Mouse (Mus musculus) embryonic fibroblast, embryonic 13.5 days (primary cell): ENCODE measurements around the gene Ttc29. TPM values are rescaled to one million over a fixed set of nuclear protein-coding genes. Genes with fewer than 3 reads are reported as not detected.

ENCODE experiments used
- H3K27ac ChIP-seq: 2 replicates; pipeline ENCODE4 v1.5.1; 2012; ENCODE audit warnings: low read length, control low read depth, inconsistent platforms; ENCODE audit not compliant: insufficient read depth
- H3K4me1 ChIP-seq: 2 replicates; pipeline ENCODE4 v1.6.1; 2011; ENCODE audit warnings: low read length; ENCODE audit not compliant: control insufficient read depth, insufficient read depth
- H3K4me3 ChIP-seq: 2 replicates; pipeline ENCODE4 v1.5.1; 2011; ENCODE audit warnings: mild to moderate bottlenecking, control low read depth, low read length; ENCODE audit not compliant: insufficient read depth
- CTCF ChIP-seq: IDR thresholded peaks from 2 replicates; pipeline ENCODE4 v1.5.1; 2011; ENCODE audit warnings: mild to moderate bottlenecking, control low read depth, low read length, moderate library complexity, borderline replicate concordance; ENCODE audit not compliant: insufficient read depth
- POLR2A ChIP-seq: IDR thresholded peaks from 2 replicates; pipeline ENCODE4 v1.6.1; 2011; ENCODE audit warnings: low read depth, mild to moderate bottlenecking, control low read depth, low read length, moderate library complexity
- polyA plus RNA-seq: library from polyadenylated mRNA; stranded (reverse); fragments of >200 nt; gene quantifications from 2 replicates; pipeline ENCODE4 v1.2.4, GENCODE M21; 2011; ENCODE audit warnings: low read depth; ENCODE audit not compliant: missing spikeins, insufficient read length

The Ttc29 gene
- polyA plus RNA-seq, 1 experiment: not detected

GRCm38 (mm10) chr8:78346131-78346621, 133.1 kb downstream of the Ttc29 start:
- TF ChIP-seq POLR2A (no peak), CTCF (no peak)
- Histone ChIP-seq H3K27ac (no peak overlapping the region), H3K4me3 (no peak overlapping the region), H3K4me1 (no peaks in the 10 kb centered on the region)

GRCm38 (mm10) chr8:78353902-78354301, 140.8 kb downstream of the Ttc29 start:
- Histone ChIP-seq H3K27ac (no peak overlapping the region), H3K4me3 (no peak overlapping the region), H3K4me1 (no peaks in the 10 kb centered on the region)
- TF ChIP-seq POLR2A (no peak), CTCF (no peak)

GRCm38 (mm10) chr8:78354801-78355200, 141.7 kb downstream of the Ttc29 start:
- Histone ChIP-seq H3K4me3 (no peak overlapping the region), H3K4me1 (no peaks in the 10 kb centered on the region), H3K27ac (no peak overlapping the region)
- no peak for TF ChIP-seq CTCF
- TF ChIP-seq POLR2A: no peak

- TF ChIP-seq POLR2A (no peak), CTCF (no peak)
- H3K4me1 ChIP-seq: no peaks in the 10 kb centered on the region
- no peak overlapping the region for H3K4me3 ChIP-seq
- H3K27ac ChIP-seq: no peak overlapping the region
These were observed 177.7 kb downstream of the Ttc29 start for GRCm38 (mm10) chr8:78390756-78391155.

- TF ChIP-seq POLR2A (no peak), CTCF (no peak)
- H3K4me3 ChIP-seq: no peak overlapping the region
- H3K4me1 ChIP-seq: no peaks in the 10 kb centered on the region
- no peak overlapping the region for H3K27ac ChIP-seq
These were observed 206.2 kb downstream of the Ttc29 start for GRCm38 (mm10) chr8:78419272-78419671.

GRCm38 (mm10) chr8:78420101-78420503, 207.0 kb downstream of the Ttc29 start:
- H3K4me3 ChIP-seq: peak overlapping the region; percentile 14; the same call in 1 of the 2 replicates
- no peaks in the 10 kb centered on the region for H3K4me1 ChIP-seq
- H3K27ac ChIP-seq: no peak overlapping the region
- no peak for TF ChIP-seq CTCF
- TF ChIP-seq POLR2A: no peak

- no peak overlapping the region for H3K27ac ChIP-seq
- no peak overlapping the region for H3K4me3 ChIP-seq
- TF ChIP-seq CTCF: no peak
- no peak for TF ChIP-seq POLR2A
- no peaks in the 10 kb centered on the region for H3K4me1 ChIP-seq
These were observed 210.8 kb downstream of the Ttc29 start for GRCm38 (mm10) chr8:78423937-78424336.

- no peak overlapping the region for H3K4me3 ChIP-seq
- H3K4me1 ChIP-seq: no peaks in the 10 kb centered on the region
These were observed 213.4 kb downstream of the Ttc29 start for GRCm38 (mm10) chr8:78426455-78426854.

GRCm38 (mm10) chr8:78426875-78427768, 214.0 kb downstream of the Ttc29 start:
- TF ChIP-seq CTCF: no peak
- no peak for TF ChIP-seq POLR2A
- Histone ChIP-seq H3K4me3 (no peak overlapping the region), H3K27ac (no peak overlapping the region), H3K4me1 (no peaks in the 10 kb centered on the region)

More at GRCm38 (mm10) chr8:78426455-78426854, 213.4 kb downstream of the Ttc29 start:
- no peak overlapping the region for H3K27ac ChIP-seq
- no peak for TF ChIP-seq POLR2A
- no peak for TF ChIP-seq CTCF

- Histone ChIP-seq H3K4me1 (no peaks in the 10 kb centered on the region), H3K4me3 (no peak overlapping the region), H3K27ac (no peak overlapping the region)
- TF ChIP-seq CTCF (no peak), POLR2A (no peak)
These were observed 214.7 kb downstream of the Ttc29 start for GRCm38 (mm10) chr8:78427769-78428130.
